8 mouse cellular contexts compared by ENCODE assay signal in the genomic region with DNA sequence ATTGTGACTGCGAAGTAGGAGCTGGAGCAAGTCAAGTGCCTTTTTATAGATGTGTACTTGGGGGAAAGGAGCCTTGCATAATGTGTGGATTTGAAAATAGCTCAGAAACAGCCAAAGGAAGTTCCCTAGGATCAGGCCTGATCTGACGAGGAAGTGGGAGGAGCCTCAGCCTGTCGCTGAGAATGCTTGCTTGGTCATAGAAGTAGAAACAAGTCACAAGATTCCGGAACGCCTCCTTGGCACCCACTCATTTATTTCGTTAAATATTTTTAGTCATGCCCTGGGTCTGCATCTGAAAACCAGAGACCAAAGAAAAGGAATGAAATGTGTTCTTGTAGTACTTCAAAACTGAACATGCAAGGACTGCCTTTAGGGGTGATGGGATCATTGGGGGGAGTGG. TPM values are rescaled to one million over a fixed set of nuclear protein-coding genes. Genes with fewer than 3 reads are reported as not detected.
DNase-seq lines count a peak whose midpoint lies in the region; ATAC-seq and TF ChIP-seq lines count a peak whose summit lies in the region.

No protein-coding gene starts in this region.

- 25% methylated on average over 6 of the region's 6 CpGs for WGBS in intestine, postnatal 0 days
- 11% methylated on average over 6 of the region's 6 CpGs for WGBS in liver, embryonic 13.5 days (ENCODE audit: insufficient replicate concordance)

- H3K27me3 ChIP-seq in intestine, postnatal 0 days (replicated peaks; ENCODE audit: control insufficient read depth, insufficient read depth, low read length): no peaks in the 10 kb centered on the region
- H3K27me3 ChIP-seq in liver, embryonic 13.5 days: no peaks in the 10 kb centered on the region
- H3K27me3 ChIP-seq in myocyte (ENCODE audit: control insufficient read depth, insufficient read depth, insufficient read length): no peaks in the 10 kb centered on the region

- peaks cover 9% of the 10 kb centered on the region for H3K4me1 ChIP-seq in intestine, postnatal 0 days (replicated peaks; ENCODE audit: control insufficient read depth, insufficient read depth, low read length)
- peaks cover 66% of the 10 kb centered on the region for H3K4me1 ChIP-seq in liver, embryonic 13.5 days (replicated peaks)

- peak overlapping the region; percentile 46 for H3K4me3 ChIP-seq in intestine, postnatal 0 days (ENCODE audit: low read depth, low read length)
- peak overlapping the region; percentile 63 for H3K4me3 ChIP-seq in liver, embryonic 13.5 days (replicated peaks)
- H3K4me3 ChIP-seq in myocyte: peak overlapping the region; percentile 38

- H3ac ChIP-seq in myocyte (ENCODE audit: control insufficient read depth, insufficient read length): no peak overlapping the region

- TF ChIP-seq CTCF in intestine, postnatal 0 days (IDR thresholded peaks at IDR 0.05; ENCODE audit: low read depth): no peak

- DNase-seq in 3134 (ENCODE audit: extremely low read depth, insufficient read length, low spot score) (peak; percentile 66), ES-CJ7 (ENCODE audit: low read depth, low spot score) (peak; percentile 70)
- DNase-seq in embryo, embryonic 11 days: peak; percentile 38
- DNase-seq in heart, adult 18-20 months: peak; percentile 73 to 85
- DNase-seq in liver, embryonic 13.5 days: peak; percentile 66
- peak; percentile 59 for DNase-seq in yolk sac, embryonic 10.5 days (ENCODE audit: low spot score)

- peak overlapping the region; percentile 96 for H3K27ac ChIP-seq in intestine, postnatal 0 days (ENCODE audit: low read depth, low read length)
- H3K27ac ChIP-seq in liver, embryonic 13.5 days: peak overlapping the region; percentile 99

- H3K9ac ChIP-seq in intestine, postnatal 0 days (ENCODE audit: low read depth, low read length): no peak overlapping the region; the same call in 1 of the 2 replicates
- H3K9ac ChIP-seq in liver, embryonic 13.5 days: peak overlapping the region; percentile 83

- H3K79me2 ChIP-seq in myocyte (ENCODE audit: control insufficient read depth, insufficient read depth): peaks cover 36% of the 10 kb centered on the region

- H3K4me2 ChIP-seq in intestine, postnatal 0 days (replicated peaks; ENCODE audit: low read depth): peak overlapping the region; percentile 82
- H3K4me2 ChIP-seq in liver, embryonic 13.5 days: peak overlapping the region; percentile 95
- H3K4me2 ChIP-seq in myocyte (ENCODE audit: low read depth): peak overlapping the region; percentile 98

- peaks cover 21% of the 10 kb centered on the region; the same call in 1 of the 2 replicates for H3K36me3 ChIP-seq in intestine, postnatal 0 days (ENCODE audit: control insufficient read depth, insufficient read depth)
- H3K36me3 ChIP-seq in liver, embryonic 13.5 days: peaks cover 26% of the 10 kb centered on the region
- no peaks in the 10 kb centered on the region for H3K36me3 ChIP-seq in myocyte (ENCODE audit: control insufficient read depth, insufficient read depth)

- 0 out of 2 replicates have a peak, but pooled peaks have one; percentile 7 for ATAC-seq in intestine, postnatal 0 days
- peak; percentile 28; the same call in 1 of the 2 replicates for ATAC-seq in liver, embryonic 13.5 days (ENCODE audit: low read depth)

- H3K9me3 ChIP-seq in intestine, postnatal 0 days (ENCODE audit: control insufficient read depth): no peaks in the 10 kb centered on the region
- H3K9me3 ChIP-seq in liver, embryonic 13.5 days (replicated peaks): no peaks in the 10 kb centered on the region

- no peak for TF ChIP-seq POLR2A in myocyte (IDR thresholded peaks at IDR 0.05; ENCODE audit: insufficient read length, low read depth)

TF ChIP-seq in myocyte, 11 proteins besides CTCF, POLR2A, EP300 and RAD21:
- TF ChIP-seq CEBPB (IDR thresholded peaks at IDR 0.05; ENCODE audit: insufficient read depth, poor library complexity, severe bottlenecking): no peak

RNA-seq across cellular contexts. Expression of a gene that starts 8.3 kb away (rescaled TPM):
- 1 to 10 TPM; 5.8 to 6.3 TPM for total RNA-seq in heart, adult 18-20 months (2021)
- polyA plus RNA-seq in intestine, postnatal 0 days (2015; fragmentation: Nextera tagmentation; extraction: Ambion mirVana): 5.3 and 5.8 TPM in 2 replicates
- 1.3 and 1.5 TPM in 2 replicates for polyA plus RNA-seq in liver, embryonic 13.5 days (2015; fragmentation: Nextera tagmentation; extraction: Ambion mirVana)
- 12.7 TPM for polyA plus RNA-seq in myocyte (2012; fragmentation: generic; extraction: Trizol)

RNA-seq across cellular contexts. Expression of a gene that starts 57.9 kb away (rescaled TPM):
- total RNA-seq in heart, adult 18-20 months (2021): 1 to 10 TPM; 5.3 to 5.7 TPM
- polyA plus RNA-seq in intestine, postnatal 0 days (2015; fragmentation: Nextera tagmentation; extraction: Ambion mirVana): 2.3 and 2.4 TPM in 2 replicates
- polyA plus RNA-seq in liver, embryonic 13.5 days (2015; fragmentation: Nextera tagmentation; extraction: Ambion mirVana): 1.2 and 1.5 TPM in 2 replicates
- 12.3 TPM for polyA plus RNA-seq in myocyte (2012; fragmentation: generic; extraction: Trizol)

RNA-seq across cellular contexts. Expression of a gene that starts 58.9 kb away (rescaled TPM):
- total RNA-seq in heart, adult 18-20 months (2021): 10 to 100 TPM; 18.4 to 20.4 TPM
- 16.8 and 17.5 TPM in 2 replicates for polyA plus RNA-seq in intestine, postnatal 0 days (2015; fragmentation: Nextera tagmentation; extraction: Ambion mirVana)
- polyA plus RNA-seq in liver, embryonic 13.5 days (2015; fragmentation: Nextera tagmentation; extraction: Ambion mirVana): 32.6 and 39.1 TPM in 2 replicates
- 26.7 TPM for polyA plus RNA-seq in myocyte (2012; fragmentation: generic; extraction: Trizol)

Comparison
In these comparisons a context has a peak if more than half of its experiments do, and no peak if none do; other contexts are left out.
1. Peak in every context shown above with its lines: DNase-seq, ATAC-seq, H3K4me3 ChIP-seq and H3K27ac ChIP-seq.